Mouse (Mus musculus): ENCODE data around the gene Tjap1. TPM values are rescaled to one million over a fixed set of nuclear protein-coding genes. Genes with fewer than 3 reads are reported as not detected.

Tjap1 gene
- polyA plus RNA-seq, 1 experiment = 8.6 TPM

DNA sequence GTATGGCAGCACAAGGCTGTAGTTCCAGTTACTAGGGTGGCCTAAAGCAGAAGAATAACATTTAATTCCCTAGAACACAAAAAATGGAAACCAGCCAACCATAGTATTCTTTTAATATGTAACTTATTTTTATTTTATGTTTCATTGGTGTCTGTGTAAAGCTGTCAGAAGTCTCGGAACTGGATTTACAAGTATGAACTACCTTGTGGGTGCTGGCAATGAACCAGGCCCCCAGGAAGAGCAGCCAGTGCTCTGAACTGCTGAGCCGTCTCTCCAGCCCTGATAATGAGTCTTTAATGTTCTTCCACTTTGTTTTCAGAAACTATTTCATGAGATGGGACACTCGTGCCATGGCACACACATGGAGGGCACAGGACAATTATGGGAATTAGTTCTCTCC is 72.3 kb downstream of the Tjap1 start:
- no peaks in the 10 kb centered on the region for H3K4me1 ChIP-seq (ENCODE audit: control insufficient read depth, insufficient read depth, insufficient read length, low read length)
- no peak overlapping the region for H3K27ac ChIP-seq (replicated peaks; ENCODE audit: low read depth, low read length)
- H3K4me3 ChIP-seq (ENCODE audit: insufficient read depth, low read depth, low read length) = no peak overlapping the region

Other genes with a start within 250 kb of the Tjap1 start
- 113 and 150 TPM in 2 replicates for gene Mrps18a, start 172.0 kb downstream of the Tjap1 start, polyA plus RNA-seq (2012; ENCODE audit: insufficient read depth, insufficient read length, missing spikeins)
- 1.3 TPM in 1 of 2 replicates, not detected in the other for gene Rsph9, start 138.8 kb downstream of the Tjap1 start, polyA plus RNA-seq (2012; ENCODE audit: insufficient read depth, insufficient read length, missing spikeins)
- 4.2 and 4.9 TPM in 2 replicates for gene Mad2l1bp, start 129.5 kb downstream of the Tjap1 start, polyA plus RNA-seq (2012; ENCODE audit: insufficient read depth, insufficient read length, missing spikeins)
- 19.3 and 23.4 TPM in 2 replicates for gene Gtpbp2, start 122.0 kb downstream of the Tjap1 start, polyA plus RNA-seq (2012; ENCODE audit: insufficient read depth, insufficient read length, missing spikeins)
- 4.3 and 5.3 TPM in 2 replicates for gene Polh, start 80.4 kb downstream of the Tjap1 start, polyA plus RNA-seq (2012; ENCODE audit: insufficient read depth, insufficient read length, missing spikeins)
- gene Xpo5, start 80.2 kb downstream of the Tjap1 start, polyA plus RNA-seq (2012; ENCODE audit: insufficient read depth, insufficient read length, missing spikeins) = 8.5 and 9.2 TPM in 2 replicates
- gene Polr1c, start 35.0 kb downstream of the Tjap1 start, polyA plus RNA-seq (2012; ENCODE audit: insufficient read depth, insufficient read length, missing spikeins) = 19.9 and 29.9 TPM in 2 replicates
- gene Yipf3, start 34.9 kb downstream of the Tjap1 start, polyA plus RNA-seq (2012; ENCODE audit: insufficient read depth, insufficient read length, missing spikeins) = 63.4 and 66.1 TPM in 2 replicates
- not detected in 2 replicates for gene Lrrc73, start 29.5 kb downstream of the Tjap1 start, polyA plus RNA-seq (2012; ENCODE audit: insufficient read depth, insufficient read length, missing spikeins)
- not detected in 2 replicates for gene Dlk2, start 14.4 kb upstream of the Tjap1 start, polyA plus RNA-seq (2012; ENCODE audit: insufficient read depth, insufficient read length, missing spikeins)
- gene Abcc10, start 45.3 kb upstream of the Tjap1 start, polyA plus RNA-seq (2012; ENCODE audit: insufficient read depth, insufficient read length, missing spikeins) = 2.7 and 3.5 TPM in 2 replicates
- 8.0 and 12.4 TPM in 2 replicates for gene Zfp318, start 100.7 kb upstream of the Tjap1 start, polyA plus RNA-seq (2012; ENCODE audit: insufficient read depth, insufficient read length, missing spikeins)
- not detected in 2 replicates for gene Crip3, start 145.9 kb upstream of the Tjap1 start, polyA plus RNA-seq (2012; ENCODE audit: insufficient read depth, insufficient read length, missing spikeins)
- not detected in 2 replicates for gene Slc22a7, start 155.4 kb upstream of the Tjap1 start, polyA plus RNA-seq (2012; ENCODE audit: insufficient read depth, insufficient read length, missing spikeins)
- not detected in 2 replicates for gene Ttbk1, start 204.6 kb upstream of the Tjap1 start, polyA plus RNA-seq (2012; ENCODE audit: insufficient read depth, insufficient read length, missing spikeins)
- gene Dnph1, start 213.7 kb upstream of the Tjap1 start, polyA plus RNA-seq (2012; ENCODE audit: insufficient read depth, insufficient read length, missing spikeins) = 0.87 TPM in 1 of 2 replicates, not detected in the other